Mouse (Mus musculus): ENCODE measurements at regions not wholly inside any gene's neighbourhood (a gene's known extent, or its start where the extent isn't known, plus 50 kb on each side); places are given as distances from the start of the nearest gene placed in this dataset.
"Not testable (repeated sequence)": the region's sequence is repeated elsewhere in the genome, so short reads cannot be mapped to it uniquely, and the experiment has no call there.

DNA sequence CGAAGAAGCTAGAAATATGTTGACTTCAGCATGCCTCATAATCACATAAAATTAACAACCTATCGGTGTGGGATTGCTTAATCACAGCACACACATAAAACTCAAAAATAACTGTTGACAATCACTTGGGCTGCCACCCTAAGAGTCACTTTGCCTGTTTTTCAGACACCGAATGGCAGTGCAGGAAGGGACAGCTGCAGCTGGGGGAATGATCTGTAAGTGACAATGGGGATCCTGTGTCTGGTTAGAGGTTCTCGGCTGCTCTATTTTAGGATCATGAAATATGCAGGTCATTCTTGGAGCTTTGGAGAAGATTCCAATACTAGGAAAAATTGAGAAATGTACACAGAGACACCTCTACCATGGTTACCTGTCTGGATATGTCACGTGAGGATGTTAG is 54.4 kb upstream of the Tcf12 start:
- no peak for DNase-seq

DNA sequence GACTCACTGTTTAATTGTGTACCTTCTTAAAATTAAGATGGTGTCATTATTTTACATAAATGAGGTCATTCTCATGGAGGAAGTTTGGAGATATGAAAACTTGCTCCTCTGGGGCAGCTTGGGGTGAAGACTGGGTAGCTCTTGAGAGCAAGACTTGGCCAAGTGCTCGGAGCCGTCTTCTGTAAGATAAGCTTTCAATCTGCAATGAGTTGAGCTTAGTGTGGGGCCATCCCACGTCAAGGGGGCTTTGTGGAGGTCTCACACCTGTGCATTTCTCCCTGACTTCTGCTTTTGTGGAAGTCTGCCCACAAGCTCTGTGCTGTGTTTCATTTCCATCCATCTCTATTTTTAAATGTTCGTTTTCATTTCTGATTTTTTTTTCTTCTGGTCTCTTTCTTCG is 54.9 kb upstream of the Tcf12 start:
- DNase-seq = no peak

DNA sequence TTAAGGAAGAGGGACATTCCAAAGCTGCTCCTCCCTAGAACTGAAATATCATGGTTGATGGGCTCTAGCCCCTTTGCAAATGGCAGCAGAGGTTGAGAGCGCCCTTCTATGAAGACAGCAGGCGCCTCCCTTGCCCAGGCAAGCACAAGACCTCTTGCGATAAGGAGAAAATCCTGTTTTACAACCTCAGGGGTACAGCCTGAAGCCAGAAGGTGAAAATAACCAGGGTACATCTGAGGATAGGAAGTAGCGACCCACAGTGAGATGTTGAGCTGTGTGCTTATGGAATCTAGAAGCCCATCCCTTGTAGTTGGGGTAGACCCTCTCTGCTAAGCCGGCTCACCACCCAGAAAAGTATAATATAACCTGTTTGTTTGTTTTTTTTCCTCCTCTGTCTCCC is 57.6 kb upstream of the Tcf12 start:
- no peak for DNase-seq

DNA sequence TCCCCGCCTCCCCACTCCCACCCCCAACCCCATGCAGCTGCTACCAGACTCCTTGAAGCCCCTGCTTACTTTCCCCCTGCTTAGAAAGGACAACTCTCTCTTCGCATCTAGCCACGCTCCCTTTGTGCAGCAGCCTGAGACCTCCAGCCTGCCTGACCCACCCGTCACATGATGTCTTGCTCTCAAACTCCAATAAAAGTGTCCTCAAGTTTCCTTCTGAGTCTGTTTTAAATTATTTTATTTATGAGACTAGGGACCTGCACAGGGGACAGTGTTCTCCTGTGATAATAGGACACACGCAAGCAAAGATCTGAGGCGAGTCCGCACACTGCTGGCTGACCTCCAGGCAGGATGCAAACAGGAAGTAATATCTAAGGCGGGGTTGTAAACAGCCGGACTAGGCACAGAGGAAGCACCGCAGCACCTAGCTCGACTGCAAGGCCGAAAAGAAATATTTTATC is 58.1 kb upstream of the Tcf12 start:
- peak; percentile 55 for DNase-seq

DNA sequence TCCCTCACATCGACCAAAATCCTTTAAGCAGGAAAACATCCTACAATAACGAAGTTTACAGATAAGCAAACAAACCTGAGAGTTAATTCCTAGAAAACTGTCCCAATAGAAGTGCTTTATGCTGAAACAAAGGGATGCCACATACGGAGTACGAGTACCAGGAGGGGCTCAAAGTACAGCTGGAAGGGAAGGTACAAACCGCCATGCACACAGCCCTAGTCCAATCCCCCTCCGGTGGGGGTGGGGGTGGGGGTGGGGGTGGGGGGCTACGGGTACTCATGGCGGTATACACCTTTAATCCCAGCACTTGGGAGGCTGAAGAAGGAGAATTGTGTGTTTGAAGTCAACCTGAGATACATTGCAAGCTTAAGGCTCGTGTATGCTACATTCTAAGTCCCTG is 58.6 kb upstream of the Tcf12 start:
- no peak for DNase-seq

DNA sequence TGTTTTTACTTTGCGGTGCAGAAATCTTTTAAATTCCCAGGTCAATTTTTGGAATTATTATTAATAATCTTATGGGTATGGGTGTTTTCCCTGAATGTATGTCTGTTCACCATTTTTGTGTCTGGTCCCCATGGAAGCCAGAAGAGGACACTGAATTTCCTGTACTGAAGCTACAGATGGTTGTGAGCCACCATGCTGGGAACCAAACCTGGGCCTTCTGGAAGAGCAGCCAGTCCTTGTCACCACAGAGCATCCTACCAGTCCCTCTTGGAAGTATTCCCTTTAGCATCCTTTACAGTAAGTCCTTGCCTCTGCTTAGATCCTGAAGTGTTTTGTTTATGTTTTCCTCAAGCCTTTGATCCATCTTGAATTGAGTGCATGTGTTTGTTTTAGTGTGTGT is 60.7 kb upstream of the Tcf12 start:
- no peak for DNase-seq

DNA sequence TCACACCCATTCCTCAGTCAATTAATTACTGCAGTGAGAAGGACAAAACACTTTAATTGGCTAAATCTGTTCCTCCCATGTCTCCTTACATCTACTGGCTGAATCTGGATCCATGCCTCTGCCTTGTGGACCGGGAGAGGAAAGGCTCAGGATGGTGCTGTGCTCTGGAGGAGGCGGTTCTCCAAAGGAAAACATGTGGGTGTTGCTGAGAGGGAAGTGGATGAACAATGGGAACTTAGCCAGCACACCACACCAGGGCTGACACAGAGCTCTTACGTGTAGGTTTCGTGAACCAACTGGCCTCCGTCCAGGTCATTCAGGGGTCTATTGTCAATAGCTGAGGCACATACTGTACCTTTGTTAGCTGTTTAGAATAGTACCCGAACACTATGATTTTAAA is 69.3 kb upstream of the Tcf12 start:
- DNase-seq = no peak

DNA sequence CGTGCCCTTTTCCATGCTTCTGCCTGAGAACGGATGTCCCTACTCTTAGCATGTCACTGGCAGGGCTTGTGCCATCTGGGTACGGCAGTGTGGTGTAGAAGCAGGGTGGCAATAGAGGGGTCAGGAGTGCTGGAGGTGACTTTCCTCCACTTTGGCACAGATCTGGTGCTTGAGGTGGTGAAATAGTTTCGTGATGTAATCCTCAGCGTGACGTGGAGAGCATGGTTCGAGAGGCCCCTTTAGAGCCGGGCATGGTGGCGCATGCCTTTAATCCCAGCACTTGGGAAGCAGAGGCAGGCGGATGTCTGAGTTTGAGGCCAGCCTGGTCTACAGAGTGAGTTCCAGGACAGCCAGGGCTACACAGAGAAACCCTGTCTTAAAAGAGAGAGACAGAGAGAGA is 71.7 kb upstream of the Tcf12 start:
- no peak for DNase-seq

DNA sequence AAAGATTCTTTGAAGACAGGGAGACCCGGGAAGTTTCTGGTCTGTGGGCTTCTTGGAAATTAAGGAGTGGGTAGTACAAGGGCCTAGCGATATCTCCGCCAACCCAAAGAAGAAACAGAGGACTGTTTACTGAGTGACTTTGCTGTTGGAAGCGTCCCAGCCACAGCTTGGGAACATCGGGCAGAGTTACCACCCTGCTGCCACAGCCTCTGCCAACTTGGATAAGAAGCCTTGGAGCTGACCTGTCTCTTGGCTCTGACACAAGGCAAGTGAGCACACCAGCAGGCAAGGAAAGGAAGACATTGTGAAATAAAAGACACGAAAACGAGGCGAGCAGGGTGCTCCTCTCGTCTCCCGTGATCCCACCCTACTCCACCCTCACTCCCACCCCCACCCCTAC is 72.3 kb upstream of the Tcf12 start:
- DNase-seq = peak; percentile 58

DNA sequence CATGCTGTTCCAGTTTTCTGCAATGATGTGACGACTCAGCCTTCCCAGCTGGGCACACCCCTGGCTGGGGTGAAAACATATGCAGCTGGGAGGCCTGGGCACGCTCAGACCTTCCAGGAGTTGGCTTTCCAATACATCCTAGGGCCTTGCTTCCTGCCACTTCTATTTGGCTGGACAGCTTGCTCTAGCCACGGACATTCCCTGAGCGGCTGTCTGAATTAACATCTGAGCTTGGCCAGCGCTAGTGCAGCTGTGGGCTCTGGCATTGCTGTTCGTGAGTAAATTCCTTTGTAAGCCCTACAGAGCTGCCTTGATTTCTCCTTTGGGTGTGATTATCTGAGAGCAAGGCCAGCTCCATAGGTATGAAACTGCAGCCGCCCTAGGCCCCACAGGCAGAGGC is 78.2 kb upstream of the Tcf12 start:
- no peak for DNase-seq

DNA sequence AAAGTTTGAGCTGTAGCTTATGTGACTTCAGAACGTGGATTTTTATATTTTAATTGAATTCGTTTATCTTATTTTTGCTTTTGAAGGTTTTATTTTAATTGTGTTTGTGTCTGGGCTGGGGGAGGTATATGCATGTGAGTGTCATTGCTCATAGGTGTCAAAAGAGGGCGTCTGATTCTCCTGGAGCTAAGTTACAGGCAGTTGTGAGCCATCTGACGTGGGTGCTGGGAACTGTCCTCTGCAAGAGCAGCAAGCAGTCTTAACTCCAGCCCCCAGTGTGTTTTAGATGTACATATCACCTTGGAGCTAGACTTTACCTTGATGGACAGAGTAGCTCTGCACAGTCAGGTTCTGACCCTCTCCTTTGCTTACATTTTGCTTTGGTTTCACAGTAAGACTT is 79.0 kb upstream of the Tcf12 start:
- DNase-seq = no peak

DNA sequence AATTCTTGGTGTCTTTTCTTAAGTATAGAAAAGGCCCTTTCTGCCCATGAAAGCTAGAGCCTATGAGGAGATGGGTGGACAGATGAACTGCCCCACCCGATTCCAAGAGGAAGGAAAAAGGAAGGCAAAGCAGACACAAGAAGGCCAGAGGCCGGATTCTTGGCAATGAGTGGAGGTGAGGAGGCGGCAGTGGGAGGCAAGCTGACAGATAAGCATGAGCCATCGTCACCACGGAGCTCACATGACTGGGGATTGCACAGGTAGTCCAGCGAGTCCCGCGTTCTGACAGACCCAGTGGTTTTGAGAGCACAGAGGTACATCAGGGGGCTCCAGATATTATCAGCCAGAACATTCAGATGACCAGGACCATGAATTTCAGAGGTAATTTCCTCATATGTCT is 79.4 kb upstream of the Tcf12 start:
- DNase-seq = no peak

DNA sequence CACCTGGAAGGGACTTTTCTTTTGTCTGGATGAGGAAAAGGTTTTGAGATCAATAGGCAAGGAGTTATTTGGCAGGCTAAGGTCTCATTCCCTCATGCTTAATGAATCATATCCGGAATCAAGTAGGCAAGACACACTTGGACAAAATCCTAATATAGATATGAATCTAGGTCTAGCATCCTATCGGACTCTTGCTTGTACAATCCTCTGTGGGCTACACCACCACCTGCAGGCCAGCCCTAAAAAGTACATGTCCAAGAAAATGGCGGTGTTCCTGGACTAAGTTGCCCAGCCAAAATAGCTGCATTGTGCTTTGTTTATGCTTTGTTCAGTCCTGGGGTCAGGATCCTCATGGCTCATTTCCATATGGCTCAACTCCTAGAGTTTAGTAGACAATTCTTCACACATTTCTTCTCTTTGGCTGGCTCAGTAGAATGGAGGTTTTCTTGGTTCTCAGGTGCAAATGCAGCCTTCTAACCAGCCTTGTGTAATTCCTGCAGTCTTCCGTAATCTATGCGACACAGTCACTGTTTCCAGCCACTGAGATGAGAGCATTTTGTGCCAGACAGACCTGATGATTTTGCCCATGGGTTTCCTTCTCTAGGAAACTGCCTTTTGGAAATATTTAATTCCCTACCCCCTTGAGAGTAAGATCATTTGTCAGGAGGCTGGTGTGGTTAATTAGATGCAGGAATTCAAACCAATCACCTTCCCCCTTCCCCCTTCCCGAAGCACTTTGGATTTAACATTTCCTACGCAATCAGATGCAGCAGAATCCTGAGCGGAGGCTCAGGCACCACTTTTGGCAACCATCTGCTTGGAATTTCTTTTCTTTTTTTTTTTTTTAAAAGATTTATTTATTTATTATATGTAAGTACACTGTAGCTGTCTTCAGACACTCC is 80.6 kb upstream of the Tcf12 start:
- DNase-seq = peak; percentile 63

DNA sequence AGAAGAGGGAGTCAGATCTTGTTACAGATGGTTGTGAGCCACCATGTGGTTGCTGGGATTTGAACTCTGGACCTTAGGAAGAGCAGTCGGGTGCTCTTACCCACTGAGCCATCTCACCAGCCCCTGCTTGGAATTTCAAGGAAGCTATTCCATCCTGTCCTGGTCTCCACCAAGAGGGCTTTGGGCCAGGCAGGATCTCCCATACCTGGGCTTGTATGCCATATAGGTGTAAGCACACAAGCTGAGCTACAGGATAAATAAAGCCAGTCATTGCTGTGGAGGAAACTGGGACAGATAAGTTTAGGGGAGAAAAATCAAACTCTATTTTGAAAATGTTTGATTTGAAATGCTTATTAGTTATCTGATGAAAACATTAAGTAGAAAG is 81.3 kb upstream of the Tcf12 start:
- not testable (repeated sequence) for DNase-seq

DNA sequence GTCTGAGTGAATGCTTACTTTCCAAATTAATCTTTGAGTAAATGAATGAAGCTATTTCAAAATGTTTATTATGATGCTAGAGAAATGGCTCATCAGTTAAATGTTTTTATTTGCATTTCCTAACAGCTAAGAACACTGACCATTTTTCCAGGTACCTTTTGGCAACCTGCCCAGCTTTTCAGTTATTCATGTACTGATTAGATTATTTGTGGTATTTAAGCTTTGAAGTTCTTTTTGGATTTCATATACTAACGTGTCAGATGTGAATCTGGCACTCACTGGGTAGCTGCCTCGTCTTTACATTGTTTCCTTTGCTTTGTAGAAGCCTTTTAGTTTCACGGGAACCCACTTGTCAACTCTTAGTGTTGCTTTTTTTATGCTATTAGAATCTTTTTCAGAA is 79.3 kb upstream of the Zfp280d start:
- DNase-seq = no peak

DNA sequence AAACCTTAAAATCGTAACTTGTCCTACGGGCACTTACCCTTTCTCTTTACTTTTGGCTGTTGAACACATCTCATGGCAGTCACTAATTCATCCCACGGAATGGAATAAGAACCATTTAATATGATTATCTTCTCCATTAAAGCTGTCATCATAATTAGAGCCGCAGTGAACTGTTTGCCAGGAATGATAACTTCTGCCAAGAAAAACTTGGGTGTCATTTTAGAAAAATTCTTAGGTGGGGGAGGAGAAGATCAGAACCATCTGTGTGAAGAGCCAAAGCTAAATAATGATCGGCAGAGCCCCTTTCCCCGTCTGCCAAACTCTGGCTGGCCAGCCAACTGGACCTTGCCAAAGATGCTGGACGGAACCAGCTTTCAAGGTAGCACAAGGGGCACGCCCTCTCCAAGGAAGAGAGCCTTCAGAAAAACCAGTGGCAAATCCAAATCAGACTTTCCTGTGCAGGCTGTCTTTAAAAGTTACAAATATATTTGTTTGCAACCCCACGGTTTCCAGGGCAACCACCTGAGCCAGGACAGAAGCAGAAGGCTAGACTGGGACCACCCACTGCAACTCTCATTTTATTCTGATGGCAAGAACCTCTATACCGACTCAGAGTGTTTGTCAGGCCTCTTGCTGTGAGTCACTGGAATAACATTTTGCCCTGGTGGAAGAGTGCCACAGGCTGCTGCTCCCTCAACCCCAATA is 77.9 kb upstream of the Zfp280d start:
- no peak for DNase-seq

DNA sequence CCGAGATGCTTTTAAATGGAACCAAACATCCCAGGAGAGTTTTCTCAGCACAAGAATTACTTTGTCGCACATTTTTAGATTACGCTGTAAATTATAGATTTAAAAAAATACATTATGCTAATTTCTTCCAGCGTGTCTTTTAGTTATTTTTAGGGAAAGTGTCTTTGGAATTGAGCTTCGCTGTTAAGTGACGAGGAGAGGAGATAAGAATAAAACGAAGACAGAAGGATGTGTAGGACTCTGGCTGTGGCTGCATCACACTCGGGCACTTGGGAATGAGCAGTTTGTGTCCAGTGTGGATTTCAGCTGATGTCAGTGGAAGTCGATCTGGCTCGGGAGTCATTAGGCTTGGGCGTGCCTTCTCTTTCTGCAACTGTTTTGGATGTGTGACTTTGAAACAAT is 77.3 kb upstream of the Zfp280d start:
- no peak for DNase-seq

DNA sequence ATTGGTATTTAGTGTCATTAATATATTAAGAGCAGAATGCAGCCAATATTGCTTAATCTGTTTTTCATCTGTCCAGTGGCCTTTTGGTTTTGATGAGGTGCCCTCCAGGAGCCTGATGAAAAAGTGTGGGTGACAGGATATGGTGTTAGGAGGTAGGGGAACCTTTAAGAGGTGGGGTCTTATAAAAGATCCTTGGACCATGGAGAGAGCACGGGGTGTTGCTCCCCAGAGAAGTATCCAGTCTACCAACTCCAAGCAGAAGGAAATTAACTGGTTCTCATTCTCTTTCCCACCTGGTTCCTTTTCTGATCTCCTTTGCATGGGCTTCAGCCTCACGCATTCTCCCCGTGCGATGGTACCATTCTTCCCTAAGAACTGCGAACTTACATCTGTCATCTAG is 75.7 kb upstream of the Zfp280d start:
- DNase-seq = no peak

DNA sequence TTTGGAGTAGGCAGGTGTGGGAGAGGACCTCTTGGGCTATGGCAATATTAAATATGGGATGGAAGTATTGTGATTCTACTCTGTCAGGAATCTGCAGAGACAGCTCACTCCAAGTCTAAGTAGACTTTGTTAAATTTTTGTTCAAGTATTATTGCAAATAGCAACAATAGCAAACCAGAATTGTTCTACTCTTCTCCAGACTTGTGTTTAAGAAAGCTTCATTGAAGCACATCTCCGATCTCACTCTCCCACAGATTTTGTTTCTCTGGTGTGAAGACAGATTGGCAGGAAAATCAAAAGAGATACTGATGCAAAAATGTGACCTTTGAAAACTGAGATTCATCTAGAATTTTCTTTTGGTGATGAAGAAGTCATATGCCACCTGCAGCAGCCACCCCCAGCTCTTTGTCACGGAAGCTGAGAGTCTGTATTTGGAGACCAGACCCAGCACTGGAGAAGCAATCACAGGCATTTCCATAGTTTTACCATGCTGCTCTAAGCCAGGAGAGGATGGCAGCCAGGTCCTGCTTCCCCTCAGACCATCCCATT is 70.2 kb upstream of the Zfp280d start:
- no peak for DNase-seq

DNA sequence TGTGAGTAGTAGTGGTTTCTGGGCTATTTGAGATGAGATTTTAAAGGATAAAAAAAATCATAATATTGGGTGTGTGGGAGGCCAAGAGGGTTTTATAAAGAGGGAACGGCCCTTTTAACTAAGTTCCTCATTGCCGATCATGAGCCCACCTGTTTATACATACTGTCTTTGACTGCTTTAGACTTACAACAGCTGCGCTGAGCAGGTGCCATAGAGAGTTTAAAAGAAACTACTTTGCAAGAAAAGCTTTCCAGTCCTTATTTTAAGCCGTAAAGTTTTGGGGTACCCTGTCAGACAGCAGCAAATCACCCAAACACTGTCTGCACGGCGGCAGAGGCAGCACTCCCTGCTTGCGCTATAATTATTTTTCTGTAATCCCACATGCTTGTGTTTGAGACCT is 68.8 kb upstream of the Zfp280d start:
- DNase-seq = no peak

DNA sequence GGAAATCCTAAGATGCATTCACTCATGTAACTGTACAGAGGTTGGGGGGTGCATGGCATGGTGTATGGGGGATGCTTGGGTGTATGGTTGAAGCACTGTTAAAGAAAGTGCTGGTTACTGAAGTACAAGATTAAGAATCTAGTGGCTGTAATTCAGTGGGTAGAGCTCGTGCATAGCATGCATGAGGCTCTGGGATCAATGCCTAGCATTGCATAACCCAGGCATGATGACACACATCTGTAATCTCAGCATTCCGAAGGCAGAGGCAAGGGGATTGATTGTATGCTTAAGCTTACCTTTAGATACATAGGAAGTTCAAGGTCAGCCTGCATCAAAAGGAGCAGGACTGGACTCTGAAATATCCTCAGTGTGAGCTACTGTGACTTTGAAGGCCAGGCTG is 67.7 kb upstream of the Zfp280d start:
- DNase-seq = no peak

DNA sequence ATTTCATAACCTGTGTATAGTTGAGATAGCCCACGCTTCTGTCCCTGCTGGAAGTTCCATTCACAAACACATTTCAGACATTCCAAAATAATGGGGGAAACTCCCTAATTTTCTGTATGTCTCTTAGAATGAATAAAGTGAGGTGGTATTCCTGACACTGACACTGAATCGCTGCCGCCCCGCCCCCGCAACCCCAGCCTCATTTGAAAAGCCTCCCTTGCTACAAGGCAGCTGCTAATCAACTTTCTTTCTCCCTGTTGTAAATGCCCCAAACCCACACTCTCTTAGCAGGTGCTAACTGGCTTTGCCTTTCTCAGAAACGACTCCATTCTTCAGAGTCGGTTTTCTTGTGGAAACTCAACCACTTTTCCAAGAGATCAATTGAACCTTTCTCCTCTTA is 66.4 kb upstream of the Zfp280d start:
- no peak for DNase-seq

DNA sequence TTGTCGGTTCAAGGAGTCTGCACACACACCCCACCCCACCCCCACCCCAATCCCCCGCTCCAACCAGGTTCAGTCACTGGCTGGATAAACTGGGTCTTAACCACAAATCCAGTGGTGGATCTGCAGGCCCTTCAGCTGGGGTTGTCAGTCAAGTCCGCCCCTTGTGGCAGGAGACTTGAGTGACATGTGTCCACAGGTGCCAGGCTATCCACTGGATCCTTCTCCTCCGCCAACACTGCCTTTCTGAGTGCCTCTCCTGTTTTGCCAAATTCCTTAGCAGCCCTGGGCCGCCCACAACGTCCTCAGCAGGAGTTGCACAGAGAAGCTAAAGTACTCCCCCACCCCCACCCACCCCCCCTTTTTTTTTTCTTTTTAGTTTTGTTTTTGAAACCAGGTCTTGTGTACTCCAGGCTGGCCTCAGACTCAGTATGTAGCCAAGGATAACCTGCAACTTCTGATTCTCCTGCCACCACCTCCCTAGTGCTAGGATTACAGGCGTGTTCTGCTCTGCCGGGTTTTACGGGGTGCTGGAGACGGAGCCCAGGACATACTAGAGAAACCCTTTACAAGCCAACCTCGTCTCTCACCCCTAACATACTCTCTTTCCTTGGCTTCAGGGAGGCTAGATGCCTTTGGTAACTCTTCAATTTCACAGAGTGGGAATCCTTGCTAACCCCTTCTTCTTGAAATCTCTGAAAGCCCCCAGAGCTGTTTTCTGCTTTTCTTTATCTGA is 57.2 kb upstream of the Zfp280d start:
- DNase-seq = no peak

Data from adrenal gland, postnatal 25 days (tissue).